Mouse (Mus musculus) cerebellum, adult 2 months (tissue): Measurements from ENCODE around the gene Olfr92. TPM values are rescaled to one million over a fixed set of nuclear protein-coding genes. Genes with fewer than 3 reads are reported as not detected.
"Not testable (repeated sequence)": the region's sequence is repeated elsewhere in the genome, so short reads cannot be mapped to it uniquely, and the experiment has no call there.

ENCODE experiments used
- DNase-seq, 2 experiments: peaks; one replicate each; pipeline ENCODE4 v3.0.0; 2021
- H3K27ac ChIP-seq: fragments of 200-500 bp; 2 replicates; pipeline ENCODE4 v1.5.1; 2012; ENCODE audit warnings: low read length, control low read depth, inconsistent platforms; ENCODE audit not compliant: insufficient read depth
- H3K27me3 ChIP-seq: fragments of 200-500 bp; 2 replicates; pipeline ENCODE4 v1.6.1; 2012; ENCODE audit warnings: inconsistent platforms, mild to moderate bottlenecking, low read length, moderate library complexity; ENCODE audit not compliant: control insufficient read depth, insufficient read depth
- H3K4me1 ChIP-seq: fragments of 200-500 bp; 2 replicates; pipeline ENCODE4 v1.6.1; 2011; ENCODE audit warnings: low read length; ENCODE audit not compliant: control insufficient read depth, insufficient read depth
- H3K4me3 ChIP-seq: fragments of 200-500 bp; replicated peaks from 2 replicates; pipeline ENCODE3; 2011; ENCODE audit warnings: mild to moderate bottlenecking, low read depth, low read length, control low read depth; ENCODE audit not compliant: insufficient read depth
- CTCF ChIP-seq: fragments of 200-500 bp; IDR thresholded peaks from 2 replicates; pipeline ENCODE4 v1.5.1; 2011; ENCODE audit warnings: low read depth, mild to moderate bottlenecking, control low read depth, low read length, moderate library complexity, borderline replicate concordance; ENCODE audit not compliant: insufficient read depth
- POLR2A ChIP-seq: fragments of 200-500 bp; IDR thresholded peaks from 2 replicates; pipeline ENCODE4 v1.6.1; 2011; ENCODE audit warnings: low read length, control low read depth, borderline replicate concordance; ENCODE audit not compliant: insufficient read depth
- WGBS: fragments of 180-500 bp; shearing (Covaris S2); methylation state at CpG from one replicate; pipeline ENCODE4 v1.1.7; 2018; 5-methylcytosine and 5-hydroxymethylcytosine counted together
- polyA plus RNA-seq: library from polyadenylated mRNA; depleted of rRNA; stranded (reverse); fragments of >200 nt; gene quantifications from 2 replicates; pipeline ENCODE4 v1.2.3, GENCODE M21; 2012; rRNA removed

The Olfr92 gene
- polyA plus RNA-seq = not detected in 2 replicates

DNA sequence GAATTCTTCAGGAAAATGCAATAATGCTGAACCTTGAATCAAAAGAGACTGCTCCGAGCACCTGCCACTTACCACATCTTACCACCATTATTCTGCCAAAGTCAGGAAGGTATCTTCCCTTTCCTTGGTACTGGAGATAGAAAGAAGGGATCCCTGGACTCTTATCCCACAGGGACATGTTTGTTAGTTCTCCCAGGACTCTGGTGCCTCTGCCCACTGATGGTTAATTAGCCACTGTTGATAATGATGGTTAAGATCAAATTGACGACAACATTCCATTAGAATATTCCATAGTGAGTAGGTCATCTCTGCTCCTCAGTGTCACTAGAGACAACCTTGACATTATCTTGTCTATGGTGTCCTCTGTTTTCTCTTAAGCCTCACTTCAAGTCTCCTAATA is at the start of gene Olfr92:
Gene Olfr92 (minus strand): TSS at position 101 of the 400 bp plus-strand sequence.
- no peak for DNase-seq
- no peaks in the 10 kb centered on the region for H3K4me1 ChIP-seq
- no peak within 1 kb of the TSS for H3K27ac ChIP-seq
- no peaks in the 10 kb centered on the region for H3K27me3 ChIP-seq
- TF ChIP-seq CTCF = no peak
- no peak for TF ChIP-seq POLR2A
- 91% methylated on average over 2 of the region's 2 CpGs for WGBS
- H3K4me3 ChIP-seq = no peak within 1 kb of the TSS

DNA sequence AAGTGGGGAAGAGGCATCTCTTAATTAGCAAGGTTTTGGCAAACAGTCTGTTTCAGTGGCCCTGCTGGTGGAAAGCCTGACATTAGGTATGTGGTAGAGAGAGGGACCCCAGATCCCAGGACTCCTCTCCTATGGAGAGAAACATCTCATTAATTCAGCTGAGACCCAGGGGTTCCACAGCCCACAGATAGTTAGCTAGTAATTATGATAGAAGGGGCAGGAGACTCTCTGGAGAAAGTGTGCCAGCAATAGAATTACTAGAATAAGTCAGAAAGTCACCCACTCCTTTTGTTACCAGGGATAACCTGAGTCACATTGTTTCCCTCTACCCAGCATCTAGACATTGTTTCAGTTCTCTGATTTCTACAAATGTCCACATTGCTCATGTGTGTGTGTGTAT is 41.5 kb upstream of the Olfr92 start, which contains the start of gene Olfr93:
Gene Olfr93 (minus strand): TSS at position 101 of the 400 bp plus-strand sequence.
- no peak for DNase-seq
- Histone ChIP-seq H3K4me1 (no peaks in the 10 kb centered on the region), H3K27me3 (no peaks in the 10 kb centered on the region), H3K4me3 (no peak within 1 kb of the TSS), H3K27ac (no peak within 1 kb of the TSS)
- TF ChIP-seq POLR2A (no peak), CTCF (no peak)

DNA sequence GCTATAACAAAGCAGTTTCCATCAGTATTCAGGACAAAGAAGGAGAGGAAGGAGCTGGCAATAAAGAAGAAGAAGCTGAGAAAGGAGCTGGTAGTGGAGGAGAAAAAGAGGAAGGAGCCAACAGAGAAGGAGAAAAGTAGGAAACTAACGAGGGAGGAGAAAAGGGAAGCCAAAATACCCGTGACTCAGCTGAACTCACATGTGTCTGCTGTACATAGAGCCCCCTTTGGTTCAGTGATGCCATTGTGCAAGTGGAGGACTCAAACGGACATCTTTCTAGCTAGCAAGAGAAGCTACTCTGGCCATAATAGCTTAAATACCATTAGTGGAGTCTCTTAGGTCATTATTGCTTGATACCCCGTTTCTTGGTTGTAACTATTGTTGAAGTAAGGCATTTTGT is 11.5 kb upstream of the Olfr92 start:
- not testable (repeated sequence) for DNase-seq, H3K27me3 ChIP-seq, H3K27ac ChIP-seq, H3K4me1 ChIP-seq, H3K4me3 ChIP-seq
- WGBS = 57% methylated on average over 4 of the region's 4 CpGs

DNA sequence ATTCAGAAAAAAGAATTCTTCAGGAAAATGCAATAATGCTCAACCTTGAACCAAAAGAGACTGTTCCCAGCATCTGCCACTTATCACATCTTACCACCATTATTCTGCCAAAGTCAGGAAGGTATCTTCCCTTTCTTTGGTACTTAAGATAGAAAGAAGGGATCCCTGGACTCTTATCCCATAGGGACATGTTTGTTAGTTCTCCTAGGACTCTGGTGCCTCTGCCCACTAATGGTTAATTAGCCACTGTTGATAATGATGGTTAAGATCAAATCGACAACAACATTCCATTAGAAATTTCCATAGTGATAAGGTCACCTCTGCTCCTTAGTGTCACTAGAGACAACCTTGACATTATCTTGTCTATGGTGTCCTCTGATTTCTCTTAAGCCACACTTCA is 21.7 kb downstream of the Olfr92 start, which contains the start of gene Olfr91:
Gene Olfr91 (minus strand): TSS at position 101 of the 400 bp plus-strand sequence.
- no peak for TF ChIP-seq CTCF
- TF ChIP-seq POLR2A = no peak
- DNase-seq = no peak
- H3K4me3 ChIP-seq = no peak within 1 kb of the TSS
- H3K27me3 ChIP-seq = no peaks in the 10 kb centered on the region
- H3K27ac ChIP-seq = no peak within 1 kb of the TSS
- WGBS = 88% methylated on average over 1 of the region's 1 CpGs
- H3K4me1 ChIP-seq = no peaks in the 10 kb centered on the region

DNA sequence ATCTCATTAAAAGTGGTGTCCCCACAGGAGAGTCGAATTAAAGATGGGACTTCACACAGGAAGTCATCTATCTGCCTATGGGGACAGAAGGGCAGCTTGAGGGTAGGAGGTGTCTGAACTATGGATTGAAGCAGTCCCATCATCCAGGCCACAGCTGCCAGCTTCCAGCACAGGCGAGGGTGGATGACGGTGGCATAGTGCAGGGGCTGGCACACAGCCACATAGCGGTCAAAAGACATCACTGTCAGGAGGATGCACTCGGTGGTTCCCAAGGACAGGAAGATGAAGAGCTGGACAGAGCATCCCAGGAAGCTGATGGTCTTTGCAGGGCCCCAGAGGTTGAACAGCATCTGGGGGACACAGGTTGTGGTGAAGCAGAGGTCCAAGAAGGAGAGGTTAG is 26.6 kb downstream of the Olfr92 start:
- DNase-seq = no peak
- Histone ChIP-seq H3K27ac (no peak overlapping the region), H3K4me1 (no peaks in the 10 kb centered on the region), H3K4me3 (no peak overlapping the region), H3K27me3 (no peaks in the 10 kb centered on the region)
- 5% methylated on average over 5 of the region's 5 CpGs for WGBS
- TF ChIP-seq POLR2A = no peak
- TF ChIP-seq CTCF = no peak

DNA sequence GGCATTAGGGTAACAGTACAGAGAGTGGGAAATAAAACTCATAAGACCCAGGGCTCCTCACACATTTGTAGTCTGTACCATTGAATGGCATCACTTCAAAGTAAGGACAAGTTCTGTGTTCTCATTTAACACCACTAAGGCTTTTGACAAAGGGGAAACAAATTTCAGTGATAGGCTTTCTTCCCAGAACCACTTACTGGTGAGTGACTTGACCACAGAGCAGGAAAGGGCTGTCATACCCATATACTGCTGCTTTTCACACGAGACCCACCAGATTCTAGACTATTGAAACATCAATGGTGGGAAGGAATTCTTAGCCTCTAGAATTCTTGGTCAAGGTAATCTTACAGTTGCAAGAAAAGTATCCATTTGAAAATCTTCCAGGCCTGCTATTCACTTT is 27.7 kb downstream of the Olfr92 start:
- Histone ChIP-seq H3K4me3 (no peak overlapping the region), H3K4me1 (no peaks in the 10 kb centered on the region), H3K27me3 (no peaks in the 10 kb centered on the region), H3K27ac (no peak overlapping the region)
- TF ChIP-seq POLR2A = no peak
- TF ChIP-seq CTCF = no peak
- DNase-seq = no peak
- WGBS = 89% methylated on average over 1 of the region's 1 CpGs

DNA sequence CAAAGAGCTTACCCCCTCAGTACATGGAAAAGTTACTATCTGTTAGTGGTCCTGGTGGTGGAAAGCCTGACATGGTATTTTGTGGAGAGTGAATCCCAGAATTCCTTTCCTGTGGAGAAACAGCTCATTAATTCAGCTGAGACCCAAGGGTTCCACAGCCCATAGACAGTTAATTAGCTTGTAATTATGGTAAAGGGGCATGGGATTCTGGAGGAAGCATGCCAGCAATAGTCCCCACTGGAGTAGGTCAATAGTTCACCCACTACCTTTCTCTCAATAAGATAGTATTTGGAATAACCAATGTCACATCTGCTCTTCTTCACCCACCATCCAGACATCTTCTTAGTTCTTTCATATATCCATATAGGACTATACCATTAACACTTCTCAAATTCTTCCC is 31.5 kb downstream of the Olfr92 start, which contains the start of gene Olfr90:
Gene Olfr90 (minus strand): TSS at position 101 of the 400 bp plus-strand sequence.
- Histone ChIP-seq H3K4me1 (no peaks in the 10 kb centered on the region), H3K4me3 (no peak within 1 kb of the TSS), H3K27me3 (peaks cover 1% of the 10 kb centered on the region; the same call in 1 of the 2 replicates), H3K27ac (no peak within 1 kb of the TSS)
- DNase-seq = no peak
- TF ChIP-seq CTCF = no peak
- TF ChIP-seq POLR2A = no peak

DNA sequence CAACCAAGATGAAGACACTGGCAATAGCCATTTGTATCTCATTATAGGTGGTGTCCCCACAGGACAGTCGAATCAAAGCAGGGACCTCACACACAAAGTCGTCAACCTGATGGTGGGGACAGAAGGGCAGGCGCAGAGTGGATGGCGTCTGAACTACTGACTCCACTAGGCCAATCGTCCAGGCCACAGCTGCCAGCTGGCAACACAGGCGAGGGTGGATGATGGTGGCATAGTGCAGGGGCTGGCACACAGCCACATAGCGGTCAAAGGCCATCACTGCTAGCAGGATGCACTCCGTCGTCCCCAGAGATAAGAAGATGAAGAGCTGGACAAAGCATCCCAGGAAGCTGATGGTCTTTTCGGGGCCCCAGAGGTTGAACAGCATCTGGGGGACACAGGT is 34.3 kb downstream of the Olfr92 start:
- no peak for TF ChIP-seq POLR2A
- TF ChIP-seq CTCF = no peak
- Histone ChIP-seq H3K27ac (no peak overlapping the region), H3K4me1 (no peaks in the 10 kb centered on the region), H3K4me3 (no peak overlapping the region), H3K27me3 (peaks cover 1% of the 10 kb centered on the region; the same call in 1 of the 2 replicates)
- WGBS = 29% methylated on average over 10 of the region's 10 CpGs
- DNase-seq = no peak
